Mouse (Mus musculus) adrenal gland (tissue): Measurements from ENCODE around the gene Adk.

Experiments used
- intact Hi-C: fragments of 180-260 bp; cut with DNase I; formaldehyde crosslinking; loops from one replicate; pipeline ENCODE4 v1.15.1; 2025

The Adk gene

GRCm38 (mm10) chr14:21334826-21335225, 282.5 kb downstream of the Adk start:
- intact Hi-C loops = no loop called here

- intact Hi-C loops = no loop called here
Observed at GRCm38 (mm10) chr14:21335691-21336314, 283.4 kb downstream of the Adk start.

- intact Hi-C loops = no loop called here
Observed at GRCm38 (mm10) chr14:21337948-21338347, 285.6 kb downstream of the Adk start.

GRCm38 (mm10) chr14:21341195-21341594, 288.8 kb downstream of the Adk start:
- intact Hi-C loops = no loop called here

- intact Hi-C loops = no loop called here
Observed at GRCm38 (mm10) chr14:21342984-21343383, 290.6 kb downstream of the Adk start.

GRCm38 (mm10) chr14:21344896-21345295, 292.5 kb downstream of the Adk start:
- intact Hi-C loops = no loop called here

- intact Hi-C loops = no loop called here
Observed at GRCm38 (mm10) chr14:21348611-21349260, 296.4 kb downstream of the Adk start.

- intact Hi-C loops = no loop called here
Observed at GRCm38 (mm10) chr14:21351646-21352045, 299.3 kb downstream of the Adk start.

- intact Hi-C loops = no loop called here
Observed at GRCm38 (mm10) chr14:21356286-21356685, 303.9 kb downstream of the Adk start.

- intact Hi-C loops = no loop called here
Observed at GRCm38 (mm10) chr14:21359207-21359895, 307.0 kb downstream of the Adk start.

GRCm38 (mm10) chr14:21359896-21360525, 307.6 kb downstream of the Adk start:
- intact Hi-C loops = no loop called here

- intact Hi-C loops = no loop called here
Observed at GRCm38 (mm10) chr14:21367095-21367494, 314.7 kb downstream of the Adk start.

GRCm38 (mm10) chr14:21368622-21369021, 316.2 kb downstream of the Adk start:
- intact Hi-C loops = no loop called here

- intact Hi-C loops = no loop called here
Observed at GRCm38 (mm10) chr14:21369127-21369526, 316.8 kb downstream of the Adk start.

- intact Hi-C loops = no loop called here
Observed at GRCm38 (mm10) chr14:21371946-21372345, 319.6 kb downstream of the Adk start.

GRCm38 (mm10) chr14:21372689-21373088, 320.3 kb downstream of the Adk start:
- intact Hi-C loops = no loop called here

GRCm38 (mm10) chr14:21383701-21384428, 331.5 kb downstream of the Adk start:
- intact Hi-C loops = no loop called here

- intact Hi-C loops = no loop called here
Observed at GRCm38 (mm10) chr14:21399506-21399905, 347.1 kb downstream of the Adk start.

- intact Hi-C loops = no loop called here
Observed at GRCm38 (mm10) chr14:21402157-21402601, 349.8 kb downstream of the Adk start.

GRCm38 (mm10) chr14:21402621-21403405, 350.4 kb downstream of the Adk start:
- intact Hi-C loops = no loop called here

- intact Hi-C loops = no loop called here
Observed at GRCm38 (mm10) chr14:21406946-21407345, 354.6 kb downstream of the Adk start.
